Mouse (Mus musculus) kidney, postnatal 0 days (tissue): ENCODE measurements at regions not wholly inside any gene's neighbourhood (a gene's known extent, or its start where the extent isn't known, plus 50 kb on each side); places are given as distances from the start of the nearest gene placed in this dataset.
A peak's percentile ranks its signal among the peaks of the same experiment; 100 is the strongest.

Experiments used
- ATAC-seq: fragments of 200-750 bp; cut with Nextera tagmentation; replicated peaks from 2 replicates; pipeline ENCODE4 v1.8.0; 2017; ENCODE audit warnings: low read depth, moderate number of reproducible peaks, moderate TSS enrichment, moderate library complexity; ENCODE audit not compliant: low FRiP score
- DNase-seq: peaks from one replicate; pipeline ENCODE4 v3.0.0-alpha.2; 2016; ENCODE audit warnings: low spot score
- H3K27ac ChIP-seq: fragments of 300-500 bp; sonication (generic); 2 replicates; pipeline ENCODE4 v1.5.1; 2014; ENCODE audit warnings: mild to moderate bottlenecking
- H3K27me3 ChIP-seq: fragments of 300-500 bp; sonication (generic); 2 replicates; pipeline ENCODE4 v1.6.1; 2014; ENCODE audit warnings: low read length, mixed read lengths; ENCODE audit not compliant: insufficient read depth
- H3K36me3 ChIP-seq: fragments of 300-500 bp; sonication (generic); 2 replicates; pipeline ENCODE4 v1.6.1; 2014; ENCODE audit warnings: low read length, mixed read lengths; ENCODE audit not compliant: insufficient read depth
- H3K4me1 ChIP-seq: fragments of 300-500 bp; sonication (generic); replicated peaks from 2 replicates; pipeline ENCODE4 v1.6.1; 2014; ENCODE audit warnings: antibody characterized with exemption, low read length, mixed read lengths; ENCODE audit not compliant: insufficient read depth
- H3K4me2 ChIP-seq: fragments of 300-500 bp; sonication (generic); 2 replicates; pipeline ENCODE4 v1.6.1; 2014; ENCODE audit warnings: mild to moderate bottlenecking, low read length, moderate library complexity, mixed read lengths
- H3K4me3 ChIP-seq: fragments of 300-500 bp; sonication (generic); replicated peaks from 2 replicates; pipeline ENCODE4 v1.5.1; 2014; ENCODE audit warnings: low read depth, low read length
- H3K9ac ChIP-seq: fragments of 300-500 bp; sonication (generic); 2 replicates; pipeline ENCODE4 v1.6.1; 2014; ENCODE audit warnings: low read depth, low read length
- H3K9me3 ChIP-seq: fragments of 300-500 bp; sonication (generic); replicated peaks from 2 replicates; pipeline ENCODE4 v1.6.1; 2016; ENCODE audit warnings: low read length, inconsistent platforms, mixed read lengths
- CTCF ChIP-seq: IDR thresholded peaks from 2 replicates; pipeline ENCODE4 v1.5.1; 2016; ENCODE audit warnings: antibody characterized with exemption, low read depth, mild to moderate bottlenecking, moderate library complexity
- WGBS: fragments of 180-500 bp; shearing (Covaris S2); extraction: QIAGEN DNeasy Blood & Tissue Kit; methylation state at CpG from one replicate; pipeline ENCODE4 v1.1.7; 2014; 5-methylcytosine and 5-hydroxymethylcytosine counted together

GRCm38 (mm10) chr4:39292348-39292845, 157.7 kb upstream of the 1700009N14Rik start:
- no peak for ATAC-seq
- DNase-seq, result no peak
- TF ChIP-seq CTCF, result no peak
- no peak overlapping the region for H3K27ac ChIP-seq
- no peaks in the 10 kb centered on the region for H3K9me3 ChIP-seq
- H3K4me3 ChIP-seq, result no peak overlapping the region
- no peaks in the 10 kb centered on the region for H3K27me3 ChIP-seq
- 72% methylated on average over 2 of the region's 2 CpGs for WGBS
- no peaks in the 10 kb centered on the region for H3K36me3 ChIP-seq
- no peaks in the 10 kb centered on the region for H3K4me1 ChIP-seq
- no peak overlapping the region for H3K4me2 ChIP-seq
- no peak overlapping the region for H3K9ac ChIP-seq

- no peaks in the 10 kb centered on the region for H3K9me3 ChIP-seq
- H3K4me2 ChIP-seq, result no peak overlapping the region
- no peaks in the 10 kb centered on the region for H3K36me3 ChIP-seq
- H3K27ac ChIP-seq, result no peak overlapping the region
- peak; percentile 47; the same call in 1 of the 2 replicates for TF ChIP-seq CTCF
- no peak overlapping the region for H3K9ac ChIP-seq
- WGBS, result 40% methylated on average over 2 of the region's 2 CpGs
- DNase-seq (no peak), ATAC-seq (no peak)
- H3K4me1 ChIP-seq, result no peaks in the 10 kb centered on the region
- no peaks in the 10 kb centered on the region for H3K27me3 ChIP-seq
- H3K4me3 ChIP-seq, result no peak overlapping the region
Measured at GRCm38 (mm10) chr4:39310131-39310530, 140.0 kb upstream of the 1700009N14Rik start.

GRCm38 (mm10) chr4:39344401-39345138, 105.5 kb upstream of the 1700009N14Rik start:
- H3K4me1 ChIP-seq, result no peaks in the 10 kb centered on the region
- no peak overlapping the region for H3K9ac ChIP-seq
- H3K4me2 ChIP-seq, result no peak overlapping the region
- H3K9me3 ChIP-seq, result no peaks in the 10 kb centered on the region
- H3K36me3 ChIP-seq, result no peaks in the 10 kb centered on the region
- no peak overlapping the region for H3K4me3 ChIP-seq
- WGBS, result 65% methylated on average over 6 of the region's 6 CpGs
- no peak for ATAC-seq
- no peaks in the 10 kb centered on the region for H3K27me3 ChIP-seq
- no peak overlapping the region for H3K27ac ChIP-seq
- DNase-seq, result no peak
- TF ChIP-seq CTCF, result no peak

DNA sequence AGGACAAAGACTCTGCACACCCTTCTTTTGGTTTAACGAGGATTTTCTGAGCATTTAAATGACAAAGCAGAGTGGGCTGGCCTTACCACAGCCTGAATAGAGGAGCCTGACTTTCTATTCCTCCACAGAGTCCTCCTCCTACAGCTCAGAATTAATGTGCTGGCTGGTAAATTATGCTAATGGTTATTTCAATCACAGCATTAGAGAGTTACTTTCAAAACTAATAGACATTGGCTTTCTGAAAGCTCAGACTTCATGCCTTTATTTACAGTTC, 105.0 kb upstream of the 1700009N14Rik start:
- DNase-seq (no peak), ATAC-seq (no peak)
- no peak overlapping the region for H3K9ac ChIP-seq
- H3K4me1 ChIP-seq, result no peaks in the 10 kb centered on the region
- no peak overlapping the region for H3K27ac ChIP-seq
- H3K27me3 ChIP-seq, result no peaks in the 10 kb centered on the region
- TF ChIP-seq CTCF, result no peak
- H3K4me3 ChIP-seq, result no peak overlapping the region
- no peaks in the 10 kb centered on the region for H3K9me3 ChIP-seq
- H3K36me3 ChIP-seq, result no peaks in the 10 kb centered on the region
- H3K4me2 ChIP-seq, result no peak overlapping the region
- WGBS, result 39% methylated on average over 1 of the region's 1 CpGs

DNA sequence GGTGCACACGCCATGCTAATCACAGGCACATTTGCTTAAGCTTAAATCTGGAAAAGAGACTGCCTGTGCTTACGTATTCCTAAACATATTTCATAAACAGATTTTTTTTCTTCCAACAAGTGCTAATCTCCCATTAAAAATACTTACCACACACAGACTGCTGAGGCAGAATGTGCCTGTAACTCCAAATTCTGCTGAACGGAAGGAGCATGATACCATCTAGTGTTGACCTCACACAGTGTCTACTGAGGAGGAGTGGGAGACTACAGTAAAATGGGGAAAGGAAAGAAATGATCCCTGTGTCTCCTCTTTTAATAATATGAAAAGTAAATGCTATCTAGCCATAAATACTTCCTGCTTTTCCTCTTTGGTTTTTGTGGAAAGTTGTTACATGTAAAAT, 81.9 kb upstream of the 1700009N14Rik start:
- ATAC-seq, result no peak
- peak; percentile 1 for DNase-seq
- no peaks in the 10 kb centered on the region for H3K27me3 ChIP-seq
- WGBS, result 72% methylated on average over 3 of the region's 3 CpGs
- no peak overlapping the region for H3K9ac ChIP-seq
- 0 out of 2 replicates have a peak, but pooled peaks have one; percentile 14 for TF ChIP-seq CTCF
- no peaks in the 10 kb centered on the region for H3K4me1 ChIP-seq
- H3K4me2 ChIP-seq, result no peak overlapping the region
- H3K36me3 ChIP-seq, result no peaks in the 10 kb centered on the region
- H3K4me3 ChIP-seq, result no peak overlapping the region
- H3K27ac ChIP-seq, result no peak overlapping the region
- H3K9me3 ChIP-seq, result no peaks in the 10 kb centered on the region

DNA sequence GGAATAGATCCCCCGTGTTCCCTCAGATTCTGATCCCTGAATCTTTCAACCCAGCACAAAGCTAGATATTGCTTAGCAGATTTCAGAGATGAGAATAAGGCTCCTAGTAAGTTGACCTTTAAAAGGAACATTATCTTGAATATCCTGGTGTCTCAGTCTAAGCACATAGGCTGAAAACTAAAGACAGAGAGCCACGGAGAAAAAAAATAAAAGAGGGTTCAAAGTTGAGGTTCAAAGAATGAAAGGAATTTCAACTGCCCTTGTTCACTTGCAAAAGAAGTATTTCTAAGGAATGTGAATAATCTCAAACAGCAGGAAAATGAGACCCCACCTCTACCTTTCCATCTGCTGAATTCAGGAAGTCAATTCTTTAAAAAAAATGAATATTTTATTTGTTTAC, 69.3 kb upstream of the 1700009N14Rik start:
- no peaks in the 10 kb centered on the region for H3K27me3 ChIP-seq
- no peak overlapping the region for H3K27ac ChIP-seq
- no peaks in the 10 kb centered on the region for H3K36me3 ChIP-seq
- no peaks in the 10 kb centered on the region for H3K4me1 ChIP-seq
- no peak overlapping the region for H3K9ac ChIP-seq
- no peak overlapping the region for H3K4me3 ChIP-seq
- H3K9me3 ChIP-seq, result no peaks in the 10 kb centered on the region
- no peak overlapping the region for H3K4me2 ChIP-seq
- ATAC-seq (no peak), DNase-seq (peak; percentile 1)
- TF ChIP-seq CTCF, result no peak
- 53% methylated on average over 2 of the region's 2 CpGs for WGBS

DNA sequence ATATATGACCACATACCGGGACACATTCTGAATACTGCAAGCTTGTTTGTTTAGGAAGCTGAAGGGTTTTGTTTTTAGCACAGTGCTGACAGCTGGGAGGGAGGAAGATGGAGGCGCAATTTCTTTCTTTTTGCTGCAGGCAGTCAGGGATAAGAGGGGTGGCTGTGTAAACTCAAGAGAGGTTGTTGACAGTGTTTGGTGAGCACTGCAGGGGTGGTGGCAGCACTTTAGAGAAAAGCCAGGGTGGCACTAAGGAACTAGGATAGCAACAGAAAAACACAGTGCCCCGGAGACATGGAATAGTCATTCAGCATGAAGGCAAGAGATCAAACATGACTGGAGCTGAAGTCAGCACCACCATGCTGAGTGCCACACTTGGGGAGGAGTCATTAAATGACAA, 51.9 kb upstream of the 1700009N14Rik start:
- DNase-seq (no peak), ATAC-seq (no peak)
- no peak overlapping the region for H3K4me3 ChIP-seq
- no peaks in the 10 kb centered on the region for H3K9me3 ChIP-seq
- H3K27me3 ChIP-seq, result no peaks in the 10 kb centered on the region
- no peak overlapping the region for H3K9ac ChIP-seq
- H3K4me2 ChIP-seq, result no peak overlapping the region
- no peak for TF ChIP-seq CTCF
- WGBS, result 42% methylated on average over 3 of the region's 3 CpGs
- H3K27ac ChIP-seq, result no peak overlapping the region
- H3K4me1 ChIP-seq, result no peaks in the 10 kb centered on the region
- H3K36me3 ChIP-seq, result no peaks in the 10 kb centered on the region
